In the genomic region with DNA sequence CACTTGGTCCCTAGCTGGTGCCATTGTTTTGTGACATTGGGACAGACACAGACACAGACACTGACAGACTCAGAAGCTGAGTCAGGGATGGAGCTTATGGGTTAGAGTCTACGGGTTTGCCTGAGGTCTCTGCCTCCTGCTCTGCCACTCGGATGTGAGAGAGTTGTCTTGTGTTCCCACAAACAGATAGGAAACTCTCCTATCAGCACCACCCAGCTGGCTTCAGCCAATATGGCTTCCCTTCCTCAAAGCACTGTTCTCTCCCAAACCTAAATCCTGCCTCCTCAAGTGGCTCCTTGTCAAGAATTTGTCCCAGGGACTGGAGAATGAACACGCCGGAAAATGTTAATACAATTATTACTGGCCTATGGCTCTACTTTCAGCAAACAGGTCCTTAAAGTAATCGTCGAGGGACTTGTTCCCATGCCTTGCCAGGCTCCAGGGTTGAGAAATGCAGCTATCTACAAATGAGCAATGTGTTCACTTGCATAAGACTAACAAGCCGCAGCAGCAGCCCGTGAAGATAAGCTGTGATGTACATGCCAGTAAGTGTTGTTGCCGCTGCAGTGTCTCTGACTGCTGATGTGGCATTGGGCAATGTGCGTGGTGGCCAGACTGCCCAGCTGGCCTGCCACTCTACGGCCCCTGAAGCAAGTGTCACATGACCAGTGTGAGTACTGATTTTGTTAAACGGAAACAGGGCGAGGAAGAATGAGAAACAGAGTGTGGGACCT, we compare ENCODE assay signal across 9 mouse cellular contexts. TPM values are rescaled to one million over a fixed set of nuclear protein-coding genes. Genes with fewer than 3 reads are reported as not detected.
DNase-seq lines count a peak whose midpoint lies in the region; ATAC-seq and TF ChIP-seq lines count a peak whose summit lies in the region.
"Had no signal": no experiment of that assay in that cellular context is flagged by ENCODE, and none has a peak within 500 bp of the region (broad histone marks: within the 10 kb centered on the region; RNA-seq: fewer than 3 reads in every experiment).

No protein-coding gene starts in this region.

- H3K27ac ChIP-seq in hindbrain, embryonic 16.5 days (ENCODE audit: low read depth, low read length) = no peak overlapping the region
- no peak overlapping the region for H3K27ac ChIP-seq in hindbrain, embryonic 14.5 days
- H3K27ac ChIP-seq in heart, postnatal 0 days (ENCODE audit: low read depth) = peak overlapping the region; percentile 54

- no peaks in the 10 kb centered on the region for H3K27me3 ChIP-seq in hindbrain, embryonic 16.5 days (replicated peaks; ENCODE audit: control insufficient read depth, insufficient read depth, low read length)
- no peaks in the 10 kb centered on the region for H3K27me3 ChIP-seq in hindbrain, embryonic 14.5 days (ENCODE audit: control insufficient read depth, insufficient read depth, low read length)
- H3K27me3 ChIP-seq in heart, postnatal 0 days (ENCODE audit: control insufficient read depth, insufficient read depth, low read length) = no peaks in the 10 kb centered on the region

- H3K4me2 ChIP-seq in hindbrain, embryonic 16.5 days (ENCODE audit: low read length) = no peak overlapping the region
- H3K4me2 ChIP-seq in hindbrain, embryonic 14.5 days (replicated peaks) = no peak overlapping the region
- no peak overlapping the region; the same call in 1 of the 2 replicates for H3K4me2 ChIP-seq in heart, postnatal 0 days (ENCODE audit: low read depth, low read length)

- H3K4me3 ChIP-seq in hindbrain, embryonic 16.5 days (ENCODE audit: low read length) = no peak overlapping the region
- H3K4me3 ChIP-seq in hindbrain, embryonic 14.5 days (replicated peaks; ENCODE audit: low read length) = no peak overlapping the region
- H3K4me3 ChIP-seq in heart, postnatal 0 days (ENCODE audit: low read depth, low read length) = no peak overlapping the region

- no peak for TF ChIP-seq CTCF in heart, postnatal 0 days (IDR thresholded peaks at IDR 0.05; ENCODE audit: low read depth)

- 75% methylated on average over 13 of the region's 13 CpGs for WGBS in hindbrain, embryonic 16.5 days
- 82% methylated on average over 13 of the region's 13 CpGs for WGBS in hindbrain, embryonic 14.5 days
- WGBS in heart, postnatal 0 days = 21% methylated on average over 13 of the region's 13 CpGs

- 0 out of 2 replicates have a peak, but pooled peaks have one; percentile 14 for ATAC-seq in hindbrain, embryonic 16.5 days
- ATAC-seq in hindbrain, embryonic 14.5 days (ENCODE audit: low FRiP score) = no peak
- ATAC-seq in heart, postnatal 0 days (ENCODE audit: insufficient read depth, low read depth) = peak; percentile 70

- H3K4me1 ChIP-seq in hindbrain, embryonic 16.5 days (ENCODE audit: control insufficient read depth, insufficient read depth, low read depth, low read length) = peaks cover 3% of the 10 kb centered on the region
- H3K4me1 ChIP-seq in hindbrain, embryonic 14.5 days (replicated peaks; ENCODE audit: control insufficient read depth, insufficient read depth, low read length) = 0 out of 2 replicates have a peak, but pooled peaks cover under 1% of the 10 kb centered on the region
- peaks cover 20% of the 10 kb centered on the region for H3K4me1 ChIP-seq in heart, postnatal 0 days (ENCODE audit: control insufficient read depth, insufficient read depth)

- DNase-seq in hindbrain, embryonic 14.5 days (ENCODE audit: low spot score) = no peak
- peak; percentile 54 for DNase-seq in Muller cell, postnatal 12 days (ENCODE audit: inconsistent ontology term)
- peak; percentile 80 for DNase-seq in heart, postnatal 0 days (ENCODE audit: low spot score)
- peak; percentile 23 for DNase-seq in lung, postnatal 36 days
- no peak for DNase-seq in urinary bladder, postnatal 25 days (ENCODE audit: low spot score)
- DNase-seq in B cell, adult 2 months = no peak
- DNase-seq in thymus, postnatal 36 days = no peak

- no peaks in the 10 kb centered on the region for H3K9me3 ChIP-seq in hindbrain, embryonic 16.5 days (ENCODE audit: control insufficient read depth, low read length)
- no peaks in the 10 kb centered on the region for H3K9me3 ChIP-seq in hindbrain, embryonic 14.5 days (ENCODE audit: control insufficient read depth, low read length)
- H3K9me3 ChIP-seq in heart, postnatal 0 days (replicated peaks; ENCODE audit: control insufficient read depth, low read length) = no peaks in the 10 kb centered on the region

- no peaks in the 10 kb centered on the region for H3K36me3 ChIP-seq in hindbrain, embryonic 16.5 days (ENCODE audit: control insufficient read depth, insufficient read depth, low read length)
- H3K36me3 ChIP-seq in hindbrain, embryonic 14.5 days (replicated peaks; ENCODE audit: control insufficient read depth, insufficient read depth) = no peaks in the 10 kb centered on the region
- H3K36me3 ChIP-seq in heart, postnatal 0 days (replicated peaks; ENCODE audit: control insufficient read depth, insufficient read depth, low read length) = no peaks in the 10 kb centered on the region

- TF ChIP-seq EP300 in heart, postnatal 0 days (IDR thresholded peaks at IDR 0.05; ENCODE audit: low read depth) = peak; percentile 61; the same call in 1 of the 2 replicates

- no peak overlapping the region for H3K9ac ChIP-seq in hindbrain, embryonic 16.5 days (ENCODE audit: low read depth, low read length)
- no peak overlapping the region for H3K9ac ChIP-seq in hindbrain, embryonic 14.5 days
- no peak overlapping the region for H3K9ac ChIP-seq in heart, postnatal 0 days (replicated peaks; ENCODE audit: low read depth, low read length)

RNA-seq across cellular contexts. Expression of gene Rfx8, which starts 33.6 kb away (rescaled TPM):
- 0.23 and 0.30 TPM in 2 replicates for polyA plus RNA-seq in hindbrain, embryonic 16.5 days (2015; fragmentation: Nextera tagmentation; extraction: Ambion mirVana)
- 0.10 and 0.40 TPM in 2 replicates for polyA plus RNA-seq in hindbrain, embryonic 14.5 days (2014; fragmentation: Nextera tagmentation; extraction: Ambion mirVana)
- total RNA-seq in heart, postnatal 0 days (2014; rRNA removed; ENCODE audit: low replicate concordance) = not detected in 2 replicates
- 0.68 and 0.71 TPM in 2 replicates for polyA plus RNA-seq in heart, postnatal 0 days (2015; fragmentation: Nextera tagmentation; extraction: Ambion mirVana)

RNA-seq across cellular contexts. Expression of gene Gm3646, which starts 50.7 kb away (rescaled TPM):
- not detected in 2 replicates for polyA plus RNA-seq in hindbrain, embryonic 16.5 days (2015; fragmentation: Nextera tagmentation; extraction: Ambion mirVana)
- polyA plus RNA-seq in hindbrain, embryonic 14.5 days (2014; fragmentation: Nextera tagmentation; extraction: Ambion mirVana) = not detected in 2 replicates
- total RNA-seq in heart, postnatal 0 days (2014; rRNA removed; ENCODE audit: low replicate concordance) = 3.4 and 3.7 TPM in 2 replicates
- 13.8 and 17.4 TPM in 2 replicates for polyA plus RNA-seq in heart, postnatal 0 days (2015; fragmentation: Nextera tagmentation; extraction: Ambion mirVana)
- total RNA-seq: left cerebral cortex, adult 8-10 months had no signal

Comparison
In these comparisons a context has a peak if more than half of its experiments do, and no peak if none do; other contexts are left out.
1. DNase-seq: peak in Muller cell, postnatal 12 days (single experiment), heart, postnatal 0 days (single experiment) and lung, postnatal 36 days (single experiment); none in hindbrain, embryonic 14.5 days (single experiment), urinary bladder, postnatal 25 days (single experiment), B cell, adult 2 months (0 of 2) and thymus, postnatal 36 days (0 of 2).
2. RNA of gene Gm3646, which starts 50.7 kb away (polyA plus RNA-seq): 13.8 to 17.4 TPM in heart, postnatal 0 days; not detected in hindbrain, embryonic 14.5 days and not detected in hindbrain, embryonic 16.5 days; every median in the first group is over 10 times any median in the second.